Mouse (Mus musculus) cerebellum, postnatal 25 days (tissue): ENCODE measurements around the gene Gm17535.
"Not testable (repeated sequence)": the region's sequence is repeated elsewhere in the genome, so short reads cannot be mapped to it uniquely, and the experiment has no call there.

Source experiments
- DNase-seq, 2 experiments: peaks; one replicate each; pipeline ENCODE4 v3.0.0; 2021; ENCODE audit warnings: mixed read lengths in 2 of 2

The Gm17535 gene

GRCm38 (mm10) chr9:3024912-3025467 lies 9.4 kb upstream of the Gm17535 start, which contains the start of gene Gm10717:
Gm10717 (plus strand) TSS chr9:3025417.
- peak in 1 of 2 experiments; percentile 19 for DNase-seq

- DNase-seq: peak; percentile 40 to 48
Measured at GRCm38 (mm10) chr9:3025653-3026052, 8.7 kb upstream of the Gm17535 start.

GRCm38 (mm10) chr9:3026136-3026535 lies 8.3 kb upstream of the Gm17535 start:
- not testable (repeated sequence) for DNase-seq

GRCm38 (mm10) chr9:3026741-3027140 lies 7.7 kb upstream of the Gm17535 start:
- DNase-seq: peak in 1 of 2 experiments; percentile 6

GRCm38 (mm10) chr9:3027200-3027599 lies 7.2 kb upstream of the Gm17535 start:
- DNase-seq: not testable (repeated sequence)

- peak; percentile 12 to 16 for DNase-seq
Measured at GRCm38 (mm10) chr9:3029276-3030000, 5.0 kb upstream of the Gm17535 start.

GRCm38 (mm10) chr9:3030677-3031318 lies 3.6 kb upstream of the Gm17535 start:
- peak in 1 of 2 experiments; percentile 2 for DNase-seq

GRCm38 (mm10) chr9:3036577-3036976 lies 2.2 kb downstream of the Gm17535 start, which contains the start of gene Gm10715:
Gm10715 (plus strand) TSS chr9:3036877.
- DNase-seq: not testable (repeated sequence)

GRCm38 (mm10) chr9:3038161-3038560 lies 3.8 kb downstream of the Gm17535 start:
- not testable (repeated sequence) for DNase-seq
